Mouse (Mus musculus): ENCODE data around the gene 3110082I17Rik. TPM values are rescaled to one million over a fixed set of nuclear protein-coding genes. Genes with fewer than 3 reads are reported as not detected.

The 3110082I17Rik gene
- total RNA-seq, 4 experiments from 2014 or later = 5.4 to 8.7 (median 6.8) TPM

- DNase-seq (ENCODE audit: low spot score) = peak; percentile 85
These were observed 81.2 kb downstream of the 3110082I17Rik start for GRCm38 (mm10) chr5:139378986-139379629.

- no peak for DNase-seq (ENCODE audit: low spot score)
These were observed 82.1 kb downstream of the 3110082I17Rik start for GRCm38 (mm10) chr5:139378271-139378556.

GRCm38 (mm10) chr5:139377468-139378270 lies 82.7 kb downstream of the 3110082I17Rik start, which contains the start of gene Gpr146:
Gpr146 (plus strand) TSS chr5:139377697.
- DNase-seq (ENCODE audit: low spot score) = peak; percentile 74

GRCm38 (mm10) chr5:139374841-139375240 lies 85.5 kb downstream of the 3110082I17Rik start:
- DNase-seq (ENCODE audit: low spot score) = no peak

GRCm38 (mm10) chr5:139373889-139374444 lies 86.4 kb downstream of the 3110082I17Rik start:
- no peak for DNase-seq (ENCODE audit: low spot score)

GRCm38 (mm10) chr5:139373126-139373525 lies 87.2 kb downstream of the 3110082I17Rik start:
- no peak for DNase-seq (ENCODE audit: low spot score)

GRCm38 (mm10) chr5:139371631-139372401 lies 88.5 kb downstream of the 3110082I17Rik start:
- peak; percentile 93 for DNase-seq (ENCODE audit: low spot score)

GRCm38 (mm10) chr5:139371118-139371517 lies 89.2 kb downstream of the 3110082I17Rik start:
- no peak for DNase-seq (ENCODE audit: low spot score)

GRCm38 (mm10) chr5:139370336-139370735 lies 90.0 kb downstream of the 3110082I17Rik start:
- no peak for DNase-seq (ENCODE audit: low spot score)

- no peak for DNase-seq (ENCODE audit: low spot score)
These were observed 91.5 kb downstream of the 3110082I17Rik start for GRCm38 (mm10) chr5:139368638-139369320.

GRCm38 (mm10) chr5:139367884-139368458 lies 92.4 kb downstream of the 3110082I17Rik start:
- DNase-seq (ENCODE audit: low spot score) = no peak

- no peak for DNase-seq (ENCODE audit: low spot score)
These were observed 93.8 kb downstream of the 3110082I17Rik start for GRCm38 (mm10) chr5:139366484-139366883.

GRCm38 (mm10) chr5:139365827-139366226 lies 94.5 kb downstream of the 3110082I17Rik start:
- no peak for DNase-seq (ENCODE audit: low spot score)

GRCm38 (mm10) chr5:139364911-139365571 lies 95.3 kb downstream of the 3110082I17Rik start:
- DNase-seq (ENCODE audit: low spot score) = no peak

- peak; percentile 92 for DNase-seq (ENCODE audit: low spot score)
These were observed 95.9 kb downstream of the 3110082I17Rik start for GRCm38 (mm10) chr5:139364260-139364910.

- no peak for DNase-seq (ENCODE audit: low spot score)
These were observed 96.5 kb downstream of the 3110082I17Rik start for GRCm38 (mm10) chr5:139363858-139364257.

GRCm38 (mm10) chr5:139359244-139359643 lies 101.1 kb downstream of the 3110082I17Rik start:
- no peak for DNase-seq (ENCODE audit: low spot score)

GRCm38 (mm10) chr5:139358653-139359052 lies 101.7 kb downstream of the 3110082I17Rik start:
- no peak for DNase-seq (ENCODE audit: low spot score)

- peak; percentile 71 for DNase-seq (ENCODE audit: low spot score)
These were observed 105.0 kb downstream of the 3110082I17Rik start for GRCm38 (mm10) chr5:139355235-139355772.

GRCm38 (mm10) chr5:139353946-139354345 lies 106.4 kb downstream of the 3110082I17Rik start:
- DNase-seq (ENCODE audit: low spot score) = no peak

Measured in heart, adult 8-10 months (tissue).